Mouse (Mus musculus): Measurements from ENCODE around the gene Eef2. TPM values are rescaled to one million over a fixed set of nuclear protein-coding genes. Genes with fewer than 3 reads are reported as not detected.
A peak's percentile ranks its signal among the peaks of the same experiment; 100 is the strongest.

Eef2 gene
- polyA plus RNA-seq, 1 experiment = 3,891 TPM

- Histone ChIP-seq H3K4me3 (peak within 1 kb of the TSS; percentile 1), H3K27me3 (ENCODE audit: control insufficient read depth, insufficient read depth, insufficient read length) (no peaks in the 10 kb centered on the region), H3K4me2 (ENCODE audit: low read depth) (peak within 1 kb of the TSS; percentile 51), H3K36me3 (ENCODE audit: control insufficient read depth, insufficient read depth) (no peaks in the 10 kb centered on the region), H3K79me2 (ENCODE audit: control insufficient read depth, insufficient read depth) (no peaks in the 10 kb centered on the region), H3ac (ENCODE audit: control insufficient read depth, insufficient read length) (no peak within 1 kb of the TSS)
- no peak for TF ChIP-seq CEBPB (IDR thresholded peaks at IDR 0.05; ENCODE audit: insufficient read depth, poor library complexity, severe bottlenecking)
- peak in 2 of 3 experiments; percentile 58 to 73 for TF ChIP-seq MYOG (IDR thresholded peaks at IDR 0.05; ENCODE audit: control insufficient read depth in 1 of 3, insufficient read depth in 1 of 3, insufficient read length in 2 of 3, low read depth in 2 of 3)
- TF ChIP-seq TCF12 (IDR thresholded peaks at IDR 0.05; ENCODE audit: insufficient read depth, poor library complexity, severe bottlenecking) = peak; percentile 32
- TF ChIP-seq SRF (IDR thresholded peaks at IDR 0.05; ENCODE audit: control insufficient read depth, insufficient read length, low read depth) = peak; percentile 73
- TF ChIP-seq POLR2A (IDR thresholded peaks at IDR 0.05; ENCODE audit: insufficient read length, low read depth) = peak; percentile 49
- no peak for TF ChIP-seq MAX (IDR thresholded peaks at IDR 0.05; ENCODE audit: low read depth)
- no peak for TF ChIP-seq E2F4 (IDR thresholded peaks at IDR 0.05; ENCODE audit: insufficient read depth)
- TF ChIP-seq TCF3 (IDR thresholded peaks at IDR 0.05; ENCODE audit: insufficient read length, low read depth) = no peak
- peak in 1 of 3 experiments; percentile 80 for TF ChIP-seq MYOD1 (IDR thresholded peaks at IDR 0.05; ENCODE audit: control insufficient read depth in 1 of 3, insufficient read length in 2 of 3, low read depth in 2 of 3)
- no peak for TF ChIP-seq REST (IDR thresholded peaks at IDR 0.05; ENCODE audit: insufficient read depth, insufficient read length)
- peak; percentile 69 for TF ChIP-seq USF1 (IDR thresholded peaks at IDR 0.05; ENCODE audit: low read depth)
- TF ChIP-seq POLR2AphosphoS2 (IDR thresholded peaks at IDR 0.05; ENCODE audit: insufficient read length, low read depth) = peak; percentile 67
Observed at GRCm38 (mm10) chr10:81201807-81202758, 25.7 kb downstream of the Eef2 start, which contains the start of gene Nmrk2. TSS of gene Nmrk2 (minus strand) at chr10:81202051.

GRCm38 (mm10) chr10:81202978-81203720, 26.7 kb downstream of the Eef2 start:
- H3K4me2 ChIP-seq (ENCODE audit: low read depth) = peak overlapping the region; percentile 31
- TF ChIP-seq POLR2AphosphoS2 (IDR thresholded peaks at IDR 0.05; ENCODE audit: insufficient read length, low read depth) = peak; percentile 16
- no peak for TF ChIP-seq TCF3 (IDR thresholded peaks at IDR 0.05; ENCODE audit: insufficient read length, low read depth)

GRCm38 (mm10) chr10:81204137-81204536, 27.7 kb downstream of the Eef2 start:
- H3K36me3 ChIP-seq (ENCODE audit: control insufficient read depth, insufficient read depth) = no peaks in the 10 kb centered on the region
- H3K4me2 ChIP-seq (ENCODE audit: low read depth) = no peak overlapping the region
- no peaks in the 10 kb centered on the region for H3K79me2 ChIP-seq (ENCODE audit: control insufficient read depth, insufficient read depth)
- H3ac ChIP-seq (ENCODE audit: control insufficient read depth, insufficient read length) = no peak overlapping the region
- H3K4me3 ChIP-seq = no peak overlapping the region
- H3K27me3 ChIP-seq (ENCODE audit: control insufficient read depth, insufficient read depth, insufficient read length) = no peaks in the 10 kb centered on the region
- TF ChIP-seq CEBPB (IDR thresholded peaks at IDR 0.05; ENCODE audit: insufficient read depth, poor library complexity, severe bottlenecking) (no peak), POLR2AphosphoS2 (IDR thresholded peaks at IDR 0.05; ENCODE audit: insufficient read length, low read depth) (no peak), MYOG (IDR thresholded peaks at IDR 0.05; ENCODE audit: control insufficient read depth in 1 of 3, insufficient read depth in 1 of 3, insufficient read length in 2 of 3, low read depth in 2 of 3) (no peak), REST (IDR thresholded peaks at IDR 0.05; ENCODE audit: insufficient read depth, insufficient read length) (no peak), MAX (IDR thresholded peaks at IDR 0.05; ENCODE audit: low read depth) (no peak), TCF3 (IDR thresholded peaks at IDR 0.05; ENCODE audit: insufficient read length, low read depth) (no peak), MYOD1 (IDR thresholded peaks at IDR 0.05; ENCODE audit: control insufficient read depth in 1 of 3, insufficient read length in 2 of 3, low read depth in 2 of 3) (no peak), TCF12 (IDR thresholded peaks at IDR 0.05; ENCODE audit: insufficient read depth, poor library complexity, severe bottlenecking) (no peak), SRF (IDR thresholded peaks at IDR 0.05; ENCODE audit: control insufficient read depth, insufficient read length, low read depth) (no peak), E2F4 (IDR thresholded peaks at IDR 0.05; ENCODE audit: insufficient read depth) (no peak), POLR2A (IDR thresholded peaks at IDR 0.05; ENCODE audit: insufficient read length, low read depth) (no peak), USF1 (IDR thresholded peaks at IDR 0.05; ENCODE audit: low read depth) (no peak)

More at GRCm38 (mm10) chr10:81202978-81203720, 26.7 kb downstream of the Eef2 start:
- Histone ChIP-seq H3ac (ENCODE audit: control insufficient read depth, insufficient read length) (no peak overlapping the region), H3K4me3 (no peak overlapping the region), H3K79me2 (ENCODE audit: control insufficient read depth, insufficient read depth) (no peaks in the 10 kb centered on the region), H3K27me3 (ENCODE audit: control insufficient read depth, insufficient read depth, insufficient read length) (no peaks in the 10 kb centered on the region), H3K36me3 (ENCODE audit: control insufficient read depth, insufficient read depth) (no peaks in the 10 kb centered on the region)

GRCm38 (mm10) chr10:81210154-81210553, 33.7 kb downstream of the Eef2 start:
- no peaks in the 10 kb centered on the region for H3K36me3 ChIP-seq (ENCODE audit: control insufficient read depth, insufficient read depth)

More at GRCm38 (mm10) chr10:81210154-81210553, 33.7 kb downstream of the Eef2 start:
- no peak overlapping the region for H3K4me3 ChIP-seq
- peaks cover 14% of the 10 kb centered on the region for H3K27me3 ChIP-seq (ENCODE audit: control insufficient read depth, insufficient read depth, insufficient read length)
- TF ChIP-seq CEBPB (IDR thresholded peaks at IDR 0.05; ENCODE audit: insufficient read depth, poor library complexity, severe bottlenecking) (no peak), REST (IDR thresholded peaks at IDR 0.05; ENCODE audit: insufficient read depth, insufficient read length) (no peak), TCF12 (IDR thresholded peaks at IDR 0.05; ENCODE audit: insufficient read depth, poor library complexity, severe bottlenecking) (no peak), MYOD1 (IDR thresholded peaks at IDR 0.05; ENCODE audit: control insufficient read depth in 1 of 3, insufficient read length in 2 of 3, low read depth in 2 of 3) (no peak), SRF (IDR thresholded peaks at IDR 0.05; ENCODE audit: control insufficient read depth, insufficient read length, low read depth) (no peak), POLR2A (IDR thresholded peaks at IDR 0.05; ENCODE audit: insufficient read length, low read depth) (no peak), USF1 (IDR thresholded peaks at IDR 0.05; ENCODE audit: low read depth) (no peak), MYOG (IDR thresholded peaks at IDR 0.05; ENCODE audit: control insufficient read depth in 1 of 3, insufficient read depth in 1 of 3, insufficient read length in 2 of 3, low read depth in 2 of 3) (no peak)
- H3ac ChIP-seq (ENCODE audit: control insufficient read depth, insufficient read length) = no peak overlapping the region
- no peaks in the 10 kb centered on the region for H3K79me2 ChIP-seq (ENCODE audit: control insufficient read depth, insufficient read depth)
- H3K4me2 ChIP-seq (ENCODE audit: low read depth) = no peak overlapping the region
